Mouse (Mus musculus) layer of hippocampus, adult 18-20 months (tissue): ENCODE results near the gene Bmpr2. TPM values are rescaled to one million over a fixed set of nuclear protein-coding genes. Genes with fewer than 3 reads are reported as not detected.
"Not testable (repeated sequence)": the region's sequence is repeated elsewhere in the genome, so short reads cannot be mapped to it uniquely, and the experiment has no call there.

ENCODE experiments used
- DNase-seq, 2 experiments: peaks; one replicate each; pipeline ENCODE4 v3.0.0; 2022; ENCODE audit warnings: low spot score in 2 of 2
- long read RNA-seq: library from polyadenylated mRNA; stranded (forward); transcript quantifications from one replicate; pipeline ENCODE4 v2.0.0, GENCODE M21; 2021
- total RNA-seq, 2 experiments: library from RNA; stranded (reverse); gene quantifications; 2 replicates each; pipeline ENCODE4 v1.2.3; 2021

The Bmpr2 gene
- total RNA-seq, result 10 to 100 TPM; 87.9 to 90.0 TPM
- long read RNA-seq, full-length matches to known transcripts, result 6 of 14 reads
- long read RNA-seq, partial matches to known transcripts, result 1 of 14 reads
- long read RNA-seq, other reads (novel, unspliced or antisense), result 7 of 14 reads

DNA sequence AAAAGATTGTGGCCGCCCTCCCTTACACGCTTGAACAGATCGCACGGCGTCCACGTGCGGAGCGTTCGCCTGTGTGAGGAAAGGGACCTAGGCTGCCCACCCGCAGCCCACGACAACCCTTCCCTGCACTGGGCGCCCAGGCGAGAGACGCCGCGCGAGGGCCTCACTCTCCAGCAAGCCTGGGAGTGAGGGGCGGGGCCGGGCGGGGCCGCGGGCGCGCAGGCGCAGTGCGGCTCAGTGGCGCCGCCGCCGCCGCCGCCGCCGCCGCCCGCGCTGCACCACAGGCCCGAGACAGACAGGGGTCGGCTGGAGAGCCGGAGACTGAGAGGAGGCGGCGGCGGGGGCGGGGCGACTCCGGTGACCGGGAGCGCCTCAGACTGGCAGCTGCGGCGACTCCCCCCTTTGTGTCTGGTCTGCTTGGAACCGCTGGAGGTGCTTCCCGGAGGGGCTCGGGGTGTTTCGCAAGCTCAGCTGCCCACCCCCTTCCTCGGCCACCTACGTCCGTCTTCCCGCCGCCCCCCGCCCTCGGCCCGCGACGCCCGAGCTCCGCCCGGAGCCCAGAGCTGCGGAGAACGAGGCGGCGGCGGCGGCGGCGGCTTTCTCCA is at the start of gene Bmpr2:
TSS of gene Bmpr2 (plus strand) at position 237 of the 605 bp plus-strand sequence.
- DNase-seq, result peak; percentile 77 to 85

DNA sequence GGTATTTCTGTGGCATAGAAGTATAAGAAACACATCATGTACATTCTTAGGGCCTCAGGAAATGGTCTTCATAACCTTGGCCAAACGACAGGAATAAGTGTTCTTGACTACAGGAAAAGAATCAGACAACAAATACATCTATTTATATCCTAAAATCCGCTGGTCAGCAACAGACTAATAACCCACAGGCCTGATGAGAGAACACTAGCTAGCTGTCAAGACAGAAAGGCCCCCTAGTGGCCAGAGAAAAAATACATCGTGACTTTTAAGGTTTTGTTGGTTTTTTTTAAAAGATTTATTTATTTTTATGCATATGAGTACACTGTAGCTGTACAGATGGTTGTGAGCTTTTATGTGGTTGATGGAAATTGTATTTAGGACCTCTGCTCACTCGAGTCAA is 43.3 kb upstream of the Bmpr2 start:
- DNase-seq, result peak in 1 of 2 experiments; percentile 40

DNA sequence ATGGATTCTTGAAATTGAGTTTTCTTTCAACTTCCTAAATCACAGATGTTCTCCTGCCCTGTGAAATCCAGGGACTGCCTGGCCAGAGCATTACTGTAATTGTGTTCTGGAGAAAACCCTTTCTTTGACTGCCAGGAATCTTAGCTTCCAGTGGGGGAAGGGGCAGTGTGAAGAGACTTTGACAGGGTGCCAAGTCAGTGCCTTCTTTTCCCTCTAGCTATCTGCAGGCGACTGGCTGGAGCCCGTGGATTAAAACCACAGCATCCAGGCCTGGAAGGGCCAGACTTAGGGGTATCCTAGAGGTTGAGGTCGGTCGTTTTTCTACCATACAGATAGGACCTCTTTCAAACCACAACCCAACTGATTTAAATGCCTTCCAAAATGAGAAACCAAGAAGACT is 37.5 kb upstream of the Bmpr2 start:
- no peak for DNase-seq

DNA sequence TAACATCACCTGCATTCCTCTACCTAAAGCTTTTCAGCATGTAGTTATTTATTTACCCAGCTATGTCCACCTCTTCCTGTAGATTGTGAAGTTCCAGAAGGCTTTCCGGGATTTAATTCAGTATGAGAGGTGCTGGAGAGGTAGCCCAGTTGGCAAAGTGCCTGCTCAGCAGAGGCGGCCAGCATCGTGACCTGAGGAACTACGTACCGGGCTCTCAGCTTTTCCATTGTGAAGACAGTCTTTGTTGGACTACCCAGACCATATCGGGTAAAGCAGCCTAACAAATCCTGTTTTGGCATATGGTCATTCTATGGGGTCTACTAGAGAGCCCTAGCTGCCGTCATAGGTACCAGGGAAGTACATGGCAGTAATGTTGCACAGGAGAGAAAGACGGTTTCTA is 33.1 kb upstream of the Bmpr2 start:
- DNase-seq, result no peak

DNA sequence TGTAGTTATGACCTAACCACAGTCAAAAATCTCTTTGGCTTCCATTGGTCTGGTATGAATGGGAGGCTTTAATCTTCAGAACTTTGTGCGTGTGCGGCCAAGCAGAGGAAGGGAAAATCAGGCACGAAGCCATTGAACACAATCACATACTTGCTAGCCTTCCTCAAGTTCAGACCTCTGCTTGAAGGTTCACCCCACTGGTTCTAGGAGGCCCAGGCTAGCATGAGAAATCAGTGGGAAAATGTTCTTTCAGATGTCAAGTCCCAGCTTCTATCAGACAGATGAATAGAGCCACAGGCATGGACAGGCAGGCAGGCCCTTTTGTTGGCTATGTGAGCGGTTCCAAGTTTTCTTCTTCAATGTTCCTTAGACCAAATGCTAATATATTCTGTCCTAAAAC is 32.5 kb upstream of the Bmpr2 start:
- DNase-seq, result no peak

GRCm38 (mm10) chr1:59734076-59734475 is 29.1 kb upstream of the Bmpr2 start:
- DNase-seq, result peak in 1 of 2 experiments; percentile 13

- DNase-seq, result no peak
Observed at GRCm38 (mm10) chr1:59738768-59739414, 24.3 kb upstream of the Bmpr2 start.

- DNase-seq, result no peak
Observed at GRCm38 (mm10) chr1:59739577-59740354, 23.4 kb upstream of the Bmpr2 start.

GRCm38 (mm10) chr1:59749047-59749446 is 14.2 kb upstream of the Bmpr2 start:
- DNase-seq, result no peak

DNA sequence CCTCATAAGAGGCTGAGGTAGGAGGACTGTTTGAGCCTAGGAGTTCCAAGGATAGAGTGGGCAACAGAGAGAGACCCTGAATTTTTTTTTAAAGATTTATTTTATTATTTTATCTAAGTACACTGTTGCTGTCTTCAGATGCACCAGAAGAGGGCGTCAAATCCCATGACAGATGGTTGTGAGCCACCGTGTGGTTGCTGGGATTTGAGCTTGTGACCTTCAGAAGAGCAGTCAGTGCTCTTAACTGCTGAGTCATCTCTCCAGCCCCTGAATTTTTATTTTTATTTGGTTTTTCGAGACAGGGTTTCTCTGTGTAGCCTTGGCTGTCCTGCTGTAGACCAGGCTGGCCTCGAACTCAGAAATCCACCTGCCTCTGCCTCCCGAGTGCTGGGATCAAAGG is 13.5 kb upstream of the Bmpr2 start:
- not testable (repeated sequence) for DNase-seq

DNA sequence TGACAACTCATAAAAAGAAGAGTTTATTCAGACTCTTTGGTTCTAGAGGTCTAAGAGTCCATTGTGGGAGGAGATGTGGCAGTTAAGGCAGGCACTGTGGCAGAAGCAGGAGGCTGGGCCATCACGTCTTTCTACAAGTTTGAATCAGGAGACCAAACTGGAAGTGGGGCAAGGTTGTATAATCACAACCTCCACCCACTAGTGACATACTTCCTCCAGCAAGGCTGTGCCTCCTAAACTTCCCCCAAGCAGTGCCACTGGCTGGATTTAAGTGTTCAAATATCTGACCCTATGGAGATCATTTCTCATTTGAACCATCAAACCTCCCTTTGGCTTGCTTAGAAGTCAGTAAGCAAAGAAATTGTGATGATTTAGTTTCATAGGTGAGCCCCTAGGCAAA is 7.9 kb upstream of the Bmpr2 start:
- DNase-seq, result no peak

DNA sequence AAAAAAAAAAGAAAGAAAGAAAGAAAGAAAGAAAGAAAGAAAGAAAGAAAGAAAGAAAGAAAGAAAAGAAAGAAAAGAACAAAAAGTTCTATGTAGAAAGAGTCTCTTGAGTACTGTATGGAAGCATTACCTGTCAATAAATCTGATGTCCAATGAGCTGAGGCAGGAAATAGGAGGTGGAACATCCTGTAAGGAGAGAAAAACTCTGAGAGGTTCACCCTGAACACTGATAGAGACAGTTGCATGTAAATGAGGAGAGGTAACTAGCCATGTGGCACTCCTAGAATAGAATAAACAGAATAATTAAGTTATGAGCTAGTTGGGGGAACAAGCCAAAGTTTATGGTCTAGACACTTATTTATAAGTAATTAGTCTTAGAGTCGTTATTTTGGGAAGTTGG is 4.9 kb upstream of the Bmpr2 start:
- no peak for DNase-seq

DNA sequence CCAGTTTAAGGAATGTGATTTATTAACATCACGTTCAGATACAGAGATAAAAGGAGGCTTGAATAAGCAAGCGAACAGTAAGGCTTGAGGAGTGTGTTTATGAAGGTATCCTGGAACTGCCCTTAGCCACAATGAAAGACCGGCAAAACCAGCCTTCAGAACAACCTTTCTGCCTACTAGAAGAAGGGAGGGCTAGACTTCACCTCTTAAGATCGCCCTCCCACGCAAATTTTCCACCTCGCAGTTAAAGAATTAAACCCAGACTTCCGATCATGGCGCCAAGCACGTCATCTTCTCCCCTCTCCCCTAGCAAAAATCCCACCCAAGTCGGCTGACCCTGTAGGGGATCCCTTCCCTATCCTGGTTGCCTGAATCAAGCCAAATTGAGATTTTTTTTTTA is 992 bp upstream of the Bmpr2 start:
- peak in 1 of 2 experiments; percentile 35 for DNase-seq

GRCm38 (mm10) chr1:59762651-59763163 is 493 bp upstream of the Bmpr2 start:
- peak; percentile 45 to 65 for DNase-seq

DNA sequence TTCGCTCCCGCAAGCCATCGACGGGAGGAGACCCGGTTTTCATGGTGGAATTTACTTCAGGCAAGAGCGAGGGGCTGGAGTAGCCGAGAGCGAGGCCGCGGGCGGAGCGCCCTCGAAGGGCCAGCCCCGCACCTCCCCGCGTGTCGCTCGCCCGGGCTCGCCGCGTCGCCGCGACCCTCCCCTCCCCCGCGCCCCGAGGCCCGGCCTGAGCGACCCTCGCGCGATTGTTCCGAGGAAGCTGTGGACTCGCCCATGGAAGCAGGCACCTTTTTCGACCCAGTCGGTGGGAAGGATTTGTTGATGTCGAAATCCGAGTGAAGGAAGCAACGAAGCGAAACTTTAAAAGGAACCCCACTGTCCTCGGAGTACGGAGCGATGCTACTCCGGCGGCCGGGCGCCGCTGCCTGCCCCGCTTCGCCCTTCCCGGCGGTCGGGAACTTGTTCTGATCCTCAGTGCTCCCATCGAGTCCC is 616 bp downstream of the Bmpr2 start:
- peak; percentile 19 to 44 for DNase-seq

- DNase-seq, result peak; percentile 15 to 37
Observed at GRCm38 (mm10) chr1:59764407-59764971, 1.3 kb downstream of the Bmpr2 start.

DNA sequence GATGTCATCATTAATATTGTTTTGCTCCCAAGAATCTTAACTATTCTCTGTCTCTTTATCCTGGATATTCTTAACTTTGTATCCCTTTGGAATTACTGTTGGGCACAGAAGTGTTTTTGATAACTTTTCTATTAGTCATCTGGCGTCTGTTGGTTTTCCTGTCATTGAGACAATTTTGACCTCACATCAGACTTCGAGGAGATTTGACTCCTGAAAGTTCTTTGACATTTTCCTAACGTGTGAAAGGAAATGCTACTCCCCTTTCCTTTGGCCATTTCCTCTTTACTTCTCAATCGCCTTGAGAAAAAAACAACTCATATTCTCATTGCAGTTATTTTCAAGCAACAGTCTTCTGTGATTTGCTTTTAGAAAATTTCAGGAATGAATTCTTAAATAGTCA is 2.1 kb downstream of the Bmpr2 start:
- no peak for DNase-seq

DNA sequence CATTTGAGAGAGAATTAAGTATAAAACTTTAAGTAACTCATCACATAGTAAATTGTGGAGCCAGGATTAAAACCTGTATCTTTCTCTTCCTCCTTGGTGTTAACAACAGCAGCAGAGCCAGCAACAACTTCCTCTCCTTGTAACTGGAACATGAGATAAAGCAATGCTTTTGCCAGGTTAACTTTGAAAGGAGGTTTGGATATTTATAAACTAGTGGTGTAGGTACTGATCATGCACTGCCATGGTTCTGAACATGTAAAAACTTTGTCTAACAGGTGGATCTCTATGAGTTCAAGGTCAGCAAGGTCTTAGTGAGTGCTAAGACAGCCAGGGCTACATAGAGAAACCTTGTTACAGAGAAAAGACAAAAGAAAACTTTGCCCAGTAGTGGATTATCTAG is 3.4 kb downstream of the Bmpr2 start:
- no peak for DNase-seq

- no peak for DNase-seq
Observed at GRCm38 (mm10) chr1:59771871-59772270, 8.7 kb downstream of the Bmpr2 start.

- DNase-seq, result no peak
Observed at GRCm38 (mm10) chr1:59781080-59781479, 17.9 kb downstream of the Bmpr2 start.

DNA sequence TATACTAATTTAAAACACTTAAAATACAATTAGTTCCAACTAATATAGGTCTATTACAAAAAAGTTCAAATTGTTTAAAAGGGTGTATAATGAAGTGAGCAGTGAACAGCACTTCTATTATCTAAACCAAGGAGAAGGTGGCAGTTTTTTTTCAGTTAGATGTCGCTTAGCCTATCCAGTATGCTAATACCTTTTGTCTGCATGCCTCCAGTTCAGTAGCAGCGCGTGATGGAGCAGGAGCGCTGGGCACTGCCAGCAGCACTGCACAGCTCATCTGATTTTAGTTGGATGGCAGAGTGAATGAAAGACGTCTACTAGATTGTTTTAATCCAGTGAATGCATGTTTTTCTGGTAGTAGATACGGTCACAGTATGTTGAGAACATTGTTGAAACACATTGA is 25.8 kb downstream of the Bmpr2 start:
- DNase-seq, result peak in 1 of 2 experiments; percentile 18
